Mouse (Mus musculus): Measurements from ENCODE around the gene Rrp1.
"Not testable (repeated sequence)": the region's sequence is repeated elsewhere in the genome, so short reads cannot be mapped to it uniquely, and the experiment has no call there.

Rrp1 gene

GRCm38 (mm10) chr10:78383567-78383966 lies 29.3 kb downstream of the Rrp1 start:
- no peak for DNase-seq (ENCODE audit: low spot score in 2 of 2)

DNA sequence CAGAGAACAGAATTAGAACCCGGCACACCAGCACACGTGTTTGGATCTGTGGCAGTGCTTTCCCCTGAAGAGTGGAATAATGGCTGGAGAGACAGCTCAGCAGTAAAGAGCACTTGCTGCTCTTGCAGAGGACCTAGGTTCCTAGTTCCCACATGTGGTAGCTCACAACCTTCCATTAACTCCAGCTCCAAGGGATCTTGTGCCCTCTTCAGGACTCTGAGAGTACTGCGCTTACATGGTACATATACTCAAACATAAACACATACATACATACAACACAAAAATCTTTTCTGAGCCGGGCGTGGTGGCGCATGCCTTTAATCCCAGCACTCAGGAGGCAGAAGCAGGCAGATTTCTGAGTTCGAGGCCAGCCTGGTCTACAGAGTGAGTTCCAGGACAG lies 34.3 kb downstream of the Rrp1 start:
- no peak for DNase-seq (ENCODE audit: low spot score in 2 of 2)

- DNase-seq (ENCODE audit: low spot score in 2 of 2): no peak
These were observed 39.9 kb downstream of the Rrp1 start for GRCm38 (mm10) chr10:78372681-78373668.

- no peak for DNase-seq (ENCODE audit: low spot score in 2 of 2)
These were observed 41.1 kb downstream of the Rrp1 start for GRCm38 (mm10) chr10:78371746-78372145.

- DNase-seq (ENCODE audit: low spot score in 2 of 2): no peak
These were observed 45.3 kb downstream of the Rrp1 start for GRCm38 (mm10) chr10:78367586-78367985.

DNA sequence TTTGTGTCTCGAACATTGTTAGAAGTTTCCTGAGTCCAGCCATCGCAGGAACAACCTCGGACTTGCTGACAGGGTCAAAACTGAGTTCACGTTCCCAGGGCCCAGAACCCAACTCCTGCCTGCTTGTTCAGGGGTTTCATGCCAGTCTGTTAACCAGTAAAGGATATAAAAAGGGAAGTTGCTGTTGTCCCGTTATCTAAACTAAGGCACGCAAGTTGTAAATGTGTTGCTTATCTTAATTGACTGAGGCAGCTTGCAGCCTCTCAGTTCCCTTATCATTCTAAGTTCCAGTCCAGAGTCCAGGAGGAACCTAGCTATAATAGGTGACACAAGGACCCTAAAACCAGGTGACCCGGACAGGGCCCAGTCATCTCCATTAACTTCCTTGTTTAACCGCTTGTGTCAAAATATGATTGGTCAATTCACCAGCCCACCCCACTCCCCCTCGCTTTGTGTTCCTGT lies 46.0 kb downstream of the Rrp1 start:
- no peak for DNase-seq (ENCODE audit: low spot score in 2 of 2)

DNA sequence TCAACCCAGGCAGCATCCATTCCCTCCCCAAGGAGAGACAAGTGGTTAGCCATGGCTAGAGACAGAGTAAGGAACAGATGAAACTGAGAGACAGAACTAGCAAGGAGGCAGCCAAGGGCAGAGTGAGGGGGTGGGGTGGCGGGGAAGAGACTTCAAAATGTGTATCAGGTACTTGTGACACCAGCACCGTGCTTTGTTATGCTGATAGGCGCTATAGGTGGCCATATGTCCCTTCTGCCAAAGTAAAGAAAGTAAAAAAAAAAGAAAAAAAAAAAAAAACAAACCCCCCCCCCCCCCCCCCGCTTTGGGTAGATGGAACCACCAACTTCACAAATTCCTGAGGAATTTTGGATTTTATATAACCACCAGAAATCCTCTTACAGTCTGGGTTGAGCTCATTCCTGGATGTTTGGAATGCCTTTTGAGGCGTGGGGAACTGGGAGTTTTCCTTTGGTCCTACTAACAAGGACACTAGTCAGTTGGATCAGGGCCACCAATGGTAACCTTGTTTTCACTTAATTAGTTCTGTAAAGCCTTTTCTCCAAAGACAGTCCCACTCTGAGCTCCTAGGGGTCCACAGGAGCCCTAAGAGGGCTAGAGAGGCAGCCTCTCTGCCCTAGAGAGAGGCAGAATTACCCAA lies 46.5 kb downstream of the Rrp1 start:
- no peak for DNase-seq (ENCODE audit: low spot score in 2 of 2)

DNA sequence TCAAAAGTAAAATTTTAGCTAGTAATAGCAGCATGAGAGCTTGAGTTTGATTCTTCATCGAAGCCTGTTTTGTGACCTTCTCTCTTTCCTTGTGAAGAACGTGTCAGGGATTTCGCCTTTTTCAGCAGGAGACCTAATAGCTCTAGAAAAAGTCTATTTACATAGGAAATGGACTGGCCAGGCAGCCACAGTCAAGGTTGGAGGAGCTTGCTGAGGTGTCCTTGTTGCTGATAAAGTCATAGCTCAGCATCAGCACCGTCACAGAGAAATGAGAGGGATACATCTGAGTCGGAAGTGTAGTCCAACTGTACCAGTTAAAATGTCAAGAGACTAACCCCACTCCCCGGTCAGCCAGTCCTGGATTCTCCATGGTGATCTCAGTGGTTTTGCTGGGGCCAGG lies 47.3 kb downstream of the Rrp1 start:
- DNase-seq (ENCODE audit: low spot score in 2 of 2): no peak

DNA sequence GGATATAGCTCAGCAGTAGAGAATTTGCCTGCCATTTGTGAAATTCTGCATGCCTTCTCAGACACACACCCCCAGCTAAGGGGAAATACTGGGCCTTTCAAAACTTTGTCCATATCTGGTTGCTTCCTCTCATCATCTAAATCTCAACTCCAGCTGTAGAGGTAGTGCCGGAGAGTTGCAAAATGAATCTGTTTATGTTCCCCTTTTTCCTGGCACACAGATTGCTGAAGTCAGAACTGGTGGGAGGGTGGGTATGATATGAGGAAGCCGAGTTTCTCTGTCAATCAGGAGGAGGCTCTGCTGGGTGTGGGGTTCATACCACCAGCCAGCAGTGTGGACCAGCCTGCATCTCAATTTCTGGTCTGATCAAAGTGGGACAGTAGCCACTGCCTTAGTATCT lies 48.7 kb downstream of the Rrp1 start:
- peak in 1 of 2 experiments; percentile 36 for DNase-seq (ENCODE audit: low spot score in 2 of 2)

DNA sequence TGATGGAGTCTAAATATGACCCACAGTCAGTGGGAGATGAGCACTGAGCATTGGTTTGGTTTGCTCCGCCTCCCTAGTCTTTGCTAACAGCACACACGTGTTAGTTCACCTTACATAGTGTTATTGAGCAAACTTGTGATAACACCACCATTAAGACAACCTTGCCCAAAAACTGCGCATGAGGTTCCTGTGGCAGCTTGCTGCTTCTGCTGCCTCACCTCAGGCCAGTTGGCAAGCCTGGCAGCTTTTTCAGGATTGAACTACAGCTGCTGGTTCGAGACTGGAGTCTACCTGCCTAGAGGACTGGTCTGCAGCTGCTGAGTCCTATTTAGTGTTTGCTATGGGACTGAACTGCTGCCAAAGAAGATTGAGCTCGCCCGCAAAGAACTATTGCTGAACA lies 49.5 kb downstream of the Rrp1 start:
- DNase-seq (ENCODE audit: low spot score in 2 of 2): no peak

GRCm38 (mm10) chr10:78361951-78362350 lies 50.9 kb downstream of the Rrp1 start:
- DNase-seq (ENCODE audit: low spot score in 2 of 2): peak; percentile 37 to 52

GRCm38 (mm10) chr10:78360290-78360711 lies 52.5 kb downstream of the Rrp1 start:
- DNase-seq (ENCODE audit: low spot score in 2 of 2): peak; percentile 27 to 57

DNA sequence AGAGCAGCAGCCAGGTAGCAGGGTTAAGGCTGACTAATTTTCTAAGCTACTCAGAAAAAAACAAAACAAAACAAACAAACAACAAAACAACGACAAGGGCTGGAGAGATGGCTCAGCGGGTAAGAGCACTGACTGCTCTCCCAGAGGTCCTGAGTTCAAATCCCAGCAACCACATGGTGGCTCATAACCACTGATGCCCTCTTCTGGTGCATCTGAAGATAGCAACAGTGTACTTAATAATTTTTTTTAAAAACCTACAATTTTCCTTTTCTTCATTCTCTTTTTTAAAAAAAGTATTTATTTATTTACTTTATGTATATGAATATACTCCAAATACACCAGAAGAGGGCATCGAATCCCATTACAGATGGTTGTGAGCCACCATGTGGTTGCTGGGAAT lies 53.8 kb downstream of the Rrp1 start:
- DNase-seq (ENCODE audit: low spot score in 2 of 2): not testable (repeated sequence)

DNA sequence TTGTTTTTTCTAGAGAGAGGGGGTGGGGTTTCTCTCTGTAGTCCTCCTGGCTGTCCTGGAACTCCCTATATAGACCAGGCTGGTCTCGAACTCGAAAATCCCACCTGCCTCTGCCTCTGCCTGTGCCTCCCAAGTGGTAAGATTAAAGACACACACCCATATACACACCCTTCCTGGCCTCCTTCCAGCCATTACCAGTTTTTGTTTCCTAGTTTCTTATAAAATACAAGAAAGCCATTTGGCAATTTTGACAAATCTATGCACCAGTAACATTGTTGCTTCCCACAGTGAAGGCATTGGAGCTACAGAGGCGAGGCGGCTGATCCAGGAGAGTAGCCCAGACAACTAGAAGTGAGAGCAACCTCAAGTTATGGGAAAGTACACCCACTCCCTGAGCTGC lies 54.6 kb downstream of the Rrp1 start:
- no peak for DNase-seq (ENCODE audit: low spot score in 2 of 2)

DNA sequence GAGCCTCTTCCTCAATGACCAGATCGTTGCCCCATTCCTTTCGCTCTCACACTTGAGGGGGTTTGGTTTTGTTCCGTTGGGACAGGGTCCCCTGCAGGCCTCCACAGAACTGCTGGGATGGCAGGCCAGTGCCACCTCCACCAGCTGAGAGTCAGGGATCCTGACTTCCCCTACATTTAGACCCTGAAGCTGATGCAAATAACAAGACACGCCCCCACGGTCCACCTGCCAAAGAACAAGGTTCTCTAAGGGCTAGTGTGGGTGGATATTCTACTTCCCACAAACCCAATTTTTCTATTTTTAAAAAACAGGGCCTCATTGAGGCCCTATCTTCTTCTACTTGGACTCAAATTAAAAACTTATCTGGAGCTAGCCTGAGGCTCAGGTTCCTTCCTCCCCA lies 55.1 kb downstream of the Rrp1 start:
- DNase-seq (ENCODE audit: low spot score in 2 of 2): no peak

DNA sequence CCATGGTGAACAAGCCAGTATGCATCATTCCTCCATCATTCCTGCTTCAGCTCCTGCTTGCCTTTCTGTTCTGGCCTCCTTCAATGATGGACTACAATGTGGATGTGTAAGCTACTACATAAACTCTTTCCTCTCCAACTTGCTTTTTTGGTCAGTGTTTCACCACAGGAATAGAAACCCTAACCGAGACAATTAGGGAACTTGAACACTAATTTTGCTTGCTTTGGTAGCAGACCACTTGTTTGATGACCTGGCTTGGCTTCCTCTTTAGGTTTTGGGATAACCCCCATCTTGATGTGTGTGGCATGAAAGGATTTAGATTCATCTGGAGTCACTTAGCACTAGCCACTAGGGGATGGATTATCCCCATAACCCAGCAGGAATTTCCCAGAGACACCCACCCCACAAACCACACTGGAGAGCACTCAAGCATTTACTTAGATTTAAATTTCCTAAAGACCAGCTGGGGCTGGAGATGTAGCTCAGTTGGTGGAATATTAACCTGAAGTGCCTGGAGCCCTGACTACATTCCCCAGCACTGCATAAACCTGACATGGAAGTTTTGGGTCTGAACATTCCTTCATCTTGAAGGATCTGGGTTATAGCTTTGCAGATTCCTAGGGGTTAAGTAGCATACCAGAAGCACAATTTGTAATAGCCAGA lies 56.8 kb downstream of the Rrp1 start:
- no peak for DNase-seq (ENCODE audit: low spot score in 2 of 2)

DNA sequence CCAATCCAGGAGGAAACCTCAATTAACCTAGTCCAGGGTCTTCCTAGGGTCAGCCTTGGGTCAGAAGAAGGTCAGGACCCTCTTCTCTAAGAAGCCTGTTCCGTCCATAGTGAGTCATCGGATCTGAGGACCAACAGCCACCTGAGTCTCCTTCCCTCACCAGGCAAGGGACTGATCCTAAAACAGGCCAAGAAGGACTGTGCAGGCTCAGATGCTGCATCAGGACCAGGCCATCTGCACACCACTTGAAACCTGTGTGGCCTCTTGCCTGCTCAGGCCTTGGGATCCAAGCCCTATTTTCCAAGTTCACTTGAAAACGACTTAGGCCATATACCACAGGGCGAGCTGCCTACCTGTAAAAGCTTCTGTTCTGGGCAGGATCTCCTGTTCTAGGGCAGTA lies 59.6 kb downstream of the Rrp1 start:
- no peak for DNase-seq (ENCODE audit: low spot score in 2 of 2)

GRCm38 (mm10) chr10:78352666-78353030 lies 60.2 kb downstream of the Rrp1 start:
- DNase-seq (ENCODE audit: low spot score in 2 of 2): no peak

- peak; percentile 62 to 65 for DNase-seq (ENCODE audit: low spot score in 2 of 2)
These were observed 60.8 kb downstream of the Rrp1 start, which contains the start of gene Agpat3 for GRCm38 (mm10) chr10:78351887-78352665. Agpat3 (minus strand) TSS chr10:78352489.

DNA sequence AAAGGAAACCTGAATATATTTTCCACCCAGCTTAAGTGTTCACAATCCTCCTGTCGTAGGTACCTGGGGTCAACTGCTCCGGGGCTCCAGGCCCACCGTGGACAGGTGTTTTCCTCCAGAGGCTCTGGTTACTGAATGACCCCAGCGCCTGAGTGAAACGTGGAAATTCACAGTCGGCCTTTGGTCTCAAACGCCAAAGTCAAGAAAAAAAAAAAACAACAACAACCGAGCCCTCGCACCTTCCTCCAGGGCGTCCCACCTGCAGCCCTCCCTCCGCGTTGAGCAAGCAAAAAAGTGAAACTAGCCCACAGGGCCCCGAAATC lies 61.3 kb downstream of the Rrp1 start:
- DNase-seq (ENCODE audit: low spot score in 2 of 2): no peak

GRCm38 (mm10) chr10:78350796-78351556 lies 61.9 kb downstream of the Rrp1 start:
- DNase-seq (ENCODE audit: low spot score in 2 of 2): no peak
